Mouse (Mus musculus) right cerebral cortex, postnatal 14 days (tissue): ENCODE measurements around the gene Smg6.

ENCODE experiments used
- DNase-seq: peaks from one replicate; pipeline ENCODE4 v3.0.0; 2022

Gene Smg6

GRCm38 (mm10) chr11:74930391-74930790 is 4.8 kb downstream of the Smg6 start:
- DNase-seq: no peak

- no peak for DNase-seq
Measured at GRCm38 (mm10) chr11:74946348-74946747, 20.7 kb downstream of the Smg6 start.

GRCm38 (mm10) chr11:74954901-74955300 is 29.3 kb downstream of the Smg6 start:
- no peak for DNase-seq

- DNase-seq: no peak
Measured at GRCm38 (mm10) chr11:74956006-74956405, 30.4 kb downstream of the Smg6 start.

- DNase-seq: no peak
Measured at GRCm38 (mm10) chr11:74957600-74957999, 32.0 kb downstream of the Smg6 start.

GRCm38 (mm10) chr11:74959501-74959900 is 33.9 kb downstream of the Smg6 start:
- DNase-seq: no peak

GRCm38 (mm10) chr11:74960031-74960551 is 34.5 kb downstream of the Smg6 start:
- DNase-seq: no peak

- no peak for DNase-seq
Measured at GRCm38 (mm10) chr11:74961953-74962352, 36.3 kb downstream of the Smg6 start.

GRCm38 (mm10) chr11:74962846-74963407 is 37.3 kb downstream of the Smg6 start:
- DNase-seq: no peak

- DNase-seq: no peak
Measured at GRCm38 (mm10) chr11:74965516-74965915, 39.9 kb downstream of the Smg6 start.

GRCm38 (mm10) chr11:74973290-74974157 is 47.9 kb downstream of the Smg6 start:
- DNase-seq: no peak

GRCm38 (mm10) chr11:74974615-74975014 is 49.0 kb downstream of the Smg6 start:
- DNase-seq: no peak

GRCm38 (mm10) chr11:74976835-74977687 is 51.4 kb downstream of the Smg6 start:
- no peak for DNase-seq

- DNase-seq: peak; percentile 79
Measured at GRCm38 (mm10) chr11:74981464-74981863, 55.8 kb downstream of the Smg6 start.

- DNase-seq: no peak
Measured at GRCm38 (mm10) chr11:74982241-74982640, 56.6 kb downstream of the Smg6 start.

- no peak for DNase-seq
Measured at GRCm38 (mm10) chr11:74988162-74988561, 62.5 kb downstream of the Smg6 start.

GRCm38 (mm10) chr11:74989047-74989446 is 63.4 kb downstream of the Smg6 start:
- no peak for DNase-seq

GRCm38 (mm10) chr11:74990501-74990900 is 64.9 kb downstream of the Smg6 start:
- DNase-seq: no peak

- no peak for DNase-seq
Measured at GRCm38 (mm10) chr11:74991290-74991689, 65.7 kb downstream of the Smg6 start.

- DNase-seq: no peak
Measured at GRCm38 (mm10) chr11:74992427-74992987, 66.9 kb downstream of the Smg6 start.

GRCm38 (mm10) chr11:74994141-74994540 is 68.5 kb downstream of the Smg6 start:
- no peak for DNase-seq

GRCm38 (mm10) chr11:74994856-74995255 is 69.2 kb downstream of the Smg6 start:
- no peak for DNase-seq

- no peak for DNase-seq
Measured at GRCm38 (mm10) chr11:74996482-74996881, 70.9 kb downstream of the Smg6 start.
